Mouse (Mus musculus): ENCODE measurements around the gene Tespa1. TPM values are rescaled to one million over a fixed set of nuclear protein-coding genes. Genes with fewer than 3 reads are reported as not detected.
"Not testable (repeated sequence)": the region's sequence is repeated elsewhere in the genome, so short reads cannot be mapped to it uniquely, and the experiment has no call there.

Gene Tespa1
- total and polyA plus RNA-seq, 3 experiments: 0.18 to 0.70 (median 0.47) TPM

DNA sequence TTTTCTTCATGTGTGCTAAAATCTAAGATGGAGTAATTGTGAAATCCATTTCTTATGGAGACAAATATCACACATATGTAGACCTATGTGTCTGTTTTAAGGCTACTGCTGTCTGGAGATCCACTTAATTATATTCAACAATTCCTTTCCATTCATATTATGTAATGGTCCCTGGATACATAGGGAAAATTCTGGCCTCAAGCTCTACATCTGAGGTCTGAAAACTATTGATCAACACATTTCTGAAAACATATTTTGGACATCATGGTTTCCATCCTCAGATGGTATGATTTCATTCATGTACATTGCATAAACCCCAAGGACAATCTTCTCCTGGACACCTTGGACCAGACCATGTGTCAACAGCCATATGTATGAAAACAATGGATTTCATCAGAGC lies 71.6 kb downstream of the Tespa1 start, which contains the start of gene Vmn2r84:
TSS of gene Vmn2r84 (minus strand) at position 101 of the 400 bp plus-strand sequence.
- Histone ChIP-seq H3K4me3 (no peak within 1 kb of the TSS), H3K27ac (no peak within 1 kb of the TSS), H3K4me1 (ENCODE audit: control insufficient read depth, insufficient read depth, low read length) (no peaks in the 10 kb centered on the region), H3K79me2 (replicated peaks; ENCODE audit: control insufficient read depth, insufficient read depth, low read length) (no peaks in the 10 kb centered on the region), H3K27me3 (ENCODE audit: control insufficient read depth, insufficient read depth, low read length) (no peaks in the 10 kb centered on the region), H3K36me3 (ENCODE audit: control insufficient read depth, insufficient read depth, low read length) (no peaks in the 10 kb centered on the region), H3K9ac (ENCODE audit: low read depth, low read length) (no peak within 1 kb of the TSS)
- no peak for DNase-seq
- intact Hi-C loops (cut with DNase I): no loop called here
- no peak for TF ChIP-seq EP300 (IDR thresholded peaks at IDR 0.05; ENCODE audit: insufficient read depth, low read depth, low read length)
- no peak for TF ChIP-seq CTCF (IDR thresholded peaks at IDR 0.05)
- TF ChIP-seq POLR2A (IDR thresholded peaks at IDR 0.05; ENCODE audit: insufficient read depth, low read depth, low read length): no peak

DNA sequence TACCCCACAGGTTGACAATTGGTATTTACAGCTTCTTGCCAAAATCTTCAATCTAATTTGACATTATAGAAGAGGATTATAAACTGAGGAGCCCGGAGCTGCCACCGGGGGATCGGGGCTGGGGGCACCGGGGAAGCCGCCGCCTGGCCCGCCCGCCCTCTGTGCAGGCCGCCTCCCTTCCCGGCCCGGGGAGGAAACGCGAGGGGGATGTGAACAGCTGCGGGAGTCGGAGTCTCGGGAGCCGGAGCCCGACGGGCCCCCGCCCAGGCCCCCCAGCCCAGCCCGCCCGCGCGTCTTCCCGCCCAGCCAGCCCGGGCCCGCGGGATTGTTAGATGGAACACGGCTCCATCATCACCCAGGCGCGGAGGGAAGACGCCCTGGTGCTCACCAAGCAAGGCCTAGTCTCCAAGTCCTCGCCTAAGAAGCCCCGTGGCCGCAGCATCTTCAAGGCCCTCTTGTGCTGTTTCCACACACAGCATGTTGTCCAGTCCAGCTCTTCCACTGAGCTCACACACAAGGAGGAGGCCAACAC lies 89.6 kb downstream of the Tespa1 start:
- DNase-seq; H3K27me3 ChIP-seq (ENCODE audit: control insufficient read depth, insufficient read depth, low read length); intact Hi-C loops (cut with DNase I); H3K9ac ChIP-seq (ENCODE audit: low read depth, low read length); H3K27ac ChIP-seq; H3K36me3 ChIP-seq (ENCODE audit: control insufficient read depth, insufficient read depth, low read length); H3K4me1 ChIP-seq (ENCODE audit: control insufficient read depth, insufficient read depth, low read length); H3K79me2 ChIP-seq (replicated peaks; ENCODE audit: control insufficient read depth, insufficient read depth, low read length); H3K4me3 ChIP-seq: not testable (repeated sequence)
- WGBS: 48% methylated on average over 26 of the region's 35 CpGs

Other genes with a start within 250 kb of the Tespa1 start
- gene Olfr823, start 207.5 kb upstream of the Tespa1 start, total RNA-seq (2021): not detected
- not detected in 2 replicates for gene Olfr823, start 207.5 kb upstream of the Tespa1 start, polyA plus RNA-seq (2012; rRNA removed)
- not detected for gene Olfr824, start 192.9 kb upstream of the Tespa1 start, total RNA-seq (2021)
- gene Olfr824, start 192.9 kb upstream of the Tespa1 start, polyA plus RNA-seq (2012; rRNA removed): not detected in 2 replicates
- not detected for gene Olfr825, start 156.1 kb upstream of the Tespa1 start, total RNA-seq (2021)
- not detected in 2 replicates for gene Olfr825, start 156.1 kb upstream of the Tespa1 start, polyA plus RNA-seq (2012; rRNA removed)
- gene Olfr826, start 138.7 kb upstream of the Tespa1 start, total RNA-seq (2021): not detected
- not detected in 2 replicates for gene Olfr826, start 138.7 kb upstream of the Tespa1 start, polyA plus RNA-seq (2012; rRNA removed)
- not detected for gene Olfr827, start 108.5 kb upstream of the Tespa1 start, total RNA-seq (2021)
- not detected in 2 replicates for gene Olfr827, start 108.5 kb upstream of the Tespa1 start, polyA plus RNA-seq (2012; rRNA removed)
- not detected for gene Neurod4, start 42.6 kb upstream of the Tespa1 start, total RNA-seq (2021)
- gene Neurod4, start 42.6 kb upstream of the Tespa1 start, polyA plus RNA-seq (2012; rRNA removed): not detected in 2 replicates
- gene Vmn2r84, start 71.5 kb downstream of the Tespa1 start, total RNA-seq (2021): not detected
- not detected in 2 replicates for gene Vmn2r84, start 71.5 kb downstream of the Tespa1 start, polyA plus RNA-seq (2012; rRNA removed)
- gene Vmn2r85, start 106.8 kb downstream of the Tespa1 start, total RNA-seq (2021): not detected
- not detected in 2 replicates for gene Vmn2r85, start 106.8 kb downstream of the Tespa1 start, polyA plus RNA-seq (2012; rRNA removed)
- gene Vmn2r86, start 133.2 kb downstream of the Tespa1 start, total RNA-seq (2021): not detected
- not detected in 2 replicates for gene Vmn2r86, start 133.2 kb downstream of the Tespa1 start, polyA plus RNA-seq (2012; rRNA removed)
- not detected for gene Vmn2r87, start 174.5 kb downstream of the Tespa1 start, total RNA-seq (2021)
- gene Vmn2r87, start 174.5 kb downstream of the Tespa1 start, polyA plus RNA-seq (2012; rRNA removed): not detected in 2 replicates